Mouse (Mus musculus): Measurements from ENCODE around the gene Iqcn.

Gene Iqcn

DNA sequence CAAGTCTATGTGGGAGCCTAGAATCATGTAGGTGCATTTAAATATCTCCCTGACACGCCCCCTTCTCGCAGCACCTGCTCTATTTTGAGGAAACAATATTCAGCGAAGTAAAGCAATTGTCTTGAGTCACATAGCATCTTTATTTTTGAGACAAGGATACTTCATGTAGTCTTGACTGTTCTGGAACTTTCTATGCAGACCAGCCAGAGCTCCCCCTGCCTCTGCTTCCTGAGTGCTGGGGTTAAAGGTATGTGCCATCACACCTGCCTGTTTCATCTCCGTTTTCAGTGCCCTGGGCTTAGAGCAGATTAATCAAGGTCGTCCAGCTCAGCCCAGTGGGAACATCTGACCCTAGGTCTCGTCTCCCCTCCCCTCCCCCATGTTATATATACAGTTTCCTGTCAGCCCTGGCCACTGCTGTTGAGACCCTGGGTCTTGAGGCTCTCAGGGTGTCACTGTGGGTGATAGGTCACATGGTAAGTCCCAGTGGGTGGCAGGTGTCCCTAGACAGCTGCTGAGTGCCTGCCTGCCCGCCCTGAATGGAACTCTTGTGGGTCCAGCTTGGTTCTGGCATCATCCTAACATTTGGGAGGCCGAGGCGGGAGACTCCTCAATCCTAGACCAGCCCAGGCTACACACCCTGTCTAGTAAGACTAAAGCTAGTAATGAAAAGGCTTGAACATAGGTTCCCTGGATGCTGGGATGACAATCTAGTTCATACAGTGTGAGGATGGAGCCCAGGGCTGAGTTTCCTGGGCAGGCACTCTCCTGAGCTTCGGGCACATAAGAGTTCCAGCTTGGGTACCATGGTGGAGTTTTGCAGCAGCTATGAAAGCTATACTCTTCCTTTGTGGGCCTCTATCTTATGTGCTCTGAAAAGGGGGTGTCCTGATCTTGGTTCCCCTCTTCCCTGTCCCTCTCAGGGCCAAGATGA lies 1.9 kb upstream of the Iqcn start:
- no peak for DNase-seq

DNA sequence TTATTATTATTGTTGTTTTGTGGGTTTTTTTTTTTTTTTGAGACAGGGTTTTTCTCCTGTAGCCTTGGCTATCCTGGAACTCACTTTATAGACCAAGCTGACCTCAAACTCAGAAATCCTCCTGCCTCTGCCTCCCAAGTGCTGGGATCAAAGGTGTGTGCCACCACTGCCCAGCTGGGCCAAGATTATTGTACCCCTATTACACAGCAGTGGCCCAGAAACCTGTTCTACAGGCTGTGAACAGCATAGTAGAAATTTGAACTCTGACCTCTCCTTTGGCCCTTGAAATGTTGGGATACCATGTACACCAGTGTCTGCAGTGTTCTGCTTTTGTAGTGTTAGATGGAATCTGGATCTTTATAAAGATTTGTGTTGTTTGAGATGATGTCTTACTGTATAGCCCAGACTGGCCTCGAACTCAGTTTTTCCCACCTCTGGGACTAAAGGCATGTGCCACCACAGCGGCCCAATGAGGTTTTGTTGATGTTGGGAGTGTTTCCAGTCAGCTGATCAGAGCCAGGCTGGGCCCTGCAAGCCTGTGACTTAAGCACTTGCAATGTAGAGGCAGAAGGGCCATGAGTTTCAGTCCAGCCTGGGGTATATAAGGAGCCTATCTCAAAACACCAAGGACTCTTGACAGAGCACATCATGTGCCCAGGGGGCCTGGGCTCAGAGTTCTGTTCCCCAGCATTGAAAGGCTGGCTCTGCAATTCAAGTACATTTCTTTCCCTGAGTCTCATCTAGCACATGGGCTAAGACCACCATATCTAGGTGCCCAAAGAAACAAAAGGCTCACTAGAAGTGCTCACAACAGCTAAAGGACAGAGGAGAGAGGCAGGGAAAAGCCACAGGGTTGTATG lies 1.0 kb upstream of the Iqcn start:
- DNase-seq = no peak

DNA sequence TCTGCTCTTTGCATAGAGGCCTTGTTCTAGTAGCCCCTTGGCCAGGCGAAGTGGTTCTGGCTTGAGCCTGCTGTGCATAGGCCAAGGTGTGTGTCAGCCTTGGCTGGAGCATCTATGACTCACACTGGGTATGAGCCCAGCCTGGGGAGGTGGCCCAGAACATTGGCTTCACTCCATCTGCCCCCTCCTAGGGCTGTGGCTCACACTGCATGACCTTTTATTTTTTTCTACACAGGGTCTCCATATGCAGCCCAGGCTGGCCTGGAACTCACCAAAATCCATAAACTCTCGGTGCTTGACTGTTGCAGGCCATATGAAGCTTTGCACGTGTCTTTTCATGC lies 445 bp upstream of the Iqcn start:
- no peak for DNase-seq

DNA sequence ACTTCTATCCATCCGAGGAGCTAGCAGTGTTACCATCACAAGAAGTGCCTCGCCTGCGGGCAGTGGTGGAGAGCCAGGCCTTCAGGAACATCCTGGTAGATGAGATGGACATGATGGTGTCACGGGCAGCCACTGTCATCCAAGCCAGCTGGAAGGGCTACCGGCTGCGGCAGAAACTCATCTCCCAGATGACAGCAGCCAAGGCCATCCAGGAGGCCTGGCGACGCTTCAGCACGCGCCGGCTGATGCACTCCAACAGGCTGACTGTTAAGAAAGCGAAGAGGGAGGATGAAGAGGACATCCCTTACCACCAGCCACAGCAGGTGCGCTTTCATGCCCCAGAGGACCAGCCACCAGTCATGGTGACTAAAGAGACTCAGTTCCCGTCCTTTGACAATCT lies 5.0 kb downstream of the Iqcn start:
- DNase-seq = no peak

DNA sequence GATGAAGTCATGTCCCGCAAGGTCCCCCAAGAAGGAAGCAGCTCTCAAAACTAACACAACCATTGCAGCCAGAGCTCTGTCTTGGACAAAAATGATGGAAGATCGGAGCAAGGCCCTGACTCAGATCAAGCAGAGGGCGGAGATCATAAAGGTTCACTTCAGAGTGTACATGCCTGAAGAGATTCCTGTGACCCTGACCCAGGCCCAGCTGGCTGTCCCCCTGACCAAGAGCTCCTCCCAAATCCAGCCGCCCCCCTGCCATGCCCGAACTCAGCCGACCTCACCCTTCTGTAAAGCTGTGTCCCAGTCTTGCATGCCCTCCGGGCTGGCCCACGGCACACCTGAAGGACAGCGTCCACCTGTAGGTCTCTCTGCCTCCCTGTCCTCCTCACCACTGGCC lies 6.5 kb downstream of the Iqcn start:
- DNase-seq = no peak

DNA sequence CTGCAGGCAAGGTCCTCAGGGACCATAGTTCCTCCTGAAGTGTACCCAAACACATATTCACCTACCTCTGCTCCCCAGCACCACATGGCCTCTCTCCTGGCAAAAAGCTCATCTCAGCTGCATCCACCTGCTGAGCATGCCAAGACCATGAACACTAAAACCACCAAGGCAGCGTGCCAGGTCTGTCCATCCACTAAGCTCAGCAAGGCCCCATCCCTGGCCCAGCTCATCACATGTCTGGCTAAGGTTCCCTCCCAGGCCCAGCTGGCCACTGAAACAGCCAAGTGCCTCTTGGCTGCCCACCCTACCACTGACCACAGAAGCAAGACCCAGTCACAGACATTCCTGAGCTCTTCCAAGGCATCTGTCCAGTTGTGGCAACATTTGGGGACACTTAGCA lies 7.0 kb downstream of the Iqcn start:
- no peak for DNase-seq

DNA sequence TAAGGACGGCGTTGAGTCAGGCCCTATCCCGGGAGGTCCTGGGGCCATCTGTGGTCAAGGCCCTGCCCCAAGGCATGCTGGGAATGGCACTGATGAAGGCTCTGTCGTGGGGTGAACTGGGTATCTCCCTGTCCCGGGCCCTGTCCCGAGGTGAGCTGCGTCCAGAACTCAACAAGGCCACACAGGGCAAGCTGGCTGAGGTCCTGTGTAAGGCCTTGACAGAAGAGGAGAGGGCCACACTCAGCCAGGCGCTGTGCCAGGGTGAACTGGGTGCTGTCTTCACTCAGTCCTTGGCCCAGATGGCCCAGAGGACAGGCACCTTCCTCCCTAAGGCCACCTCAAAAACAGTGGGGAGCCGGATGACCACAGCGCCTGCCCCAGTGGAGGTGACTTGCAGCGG lies 7.8 kb downstream of the Iqcn start:
- DNase-seq = no peak

DNA sequence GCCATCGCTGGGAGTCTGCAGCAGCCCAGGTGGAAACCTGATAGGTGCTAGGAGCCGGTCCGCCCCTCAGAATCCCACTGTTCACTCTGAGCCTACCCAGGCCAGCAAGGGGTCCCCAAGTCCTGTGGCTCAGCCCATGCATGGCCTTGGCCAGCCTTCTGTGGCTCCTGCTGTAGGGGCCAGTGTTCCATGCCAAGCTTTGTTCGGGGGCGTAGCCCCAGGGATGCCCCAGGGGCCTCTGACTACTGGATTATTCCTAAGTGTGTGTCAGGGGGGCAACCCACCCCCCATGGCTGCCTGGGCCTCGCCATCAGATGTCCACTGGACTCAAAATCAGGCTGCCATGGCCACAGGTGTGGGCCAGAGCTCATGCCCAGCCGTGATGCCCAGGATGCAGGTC lies 10.7 kb downstream of the Iqcn start:
- no peak for DNase-seq

DNA sequence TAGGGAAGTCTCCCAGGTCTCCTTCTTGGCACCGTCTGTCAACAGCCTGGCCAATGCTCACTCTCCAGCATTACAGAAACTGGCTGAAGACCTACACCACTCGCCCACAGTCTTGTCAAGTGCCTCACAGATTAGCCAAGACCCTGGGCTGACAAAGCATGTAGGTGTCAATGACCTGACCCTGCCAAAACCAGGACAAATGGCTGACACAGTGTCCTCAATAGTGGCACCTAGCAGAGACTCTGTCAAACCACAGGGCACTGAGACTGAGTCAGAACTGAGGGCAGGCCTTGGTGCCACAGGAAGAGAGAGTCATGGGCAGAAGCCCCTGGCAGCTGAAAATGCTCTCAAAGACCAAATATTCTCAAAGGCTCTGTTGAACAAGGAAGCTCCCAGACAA lies 11.8 kb downstream of the Iqcn start:
- no peak for DNase-seq

DNA sequence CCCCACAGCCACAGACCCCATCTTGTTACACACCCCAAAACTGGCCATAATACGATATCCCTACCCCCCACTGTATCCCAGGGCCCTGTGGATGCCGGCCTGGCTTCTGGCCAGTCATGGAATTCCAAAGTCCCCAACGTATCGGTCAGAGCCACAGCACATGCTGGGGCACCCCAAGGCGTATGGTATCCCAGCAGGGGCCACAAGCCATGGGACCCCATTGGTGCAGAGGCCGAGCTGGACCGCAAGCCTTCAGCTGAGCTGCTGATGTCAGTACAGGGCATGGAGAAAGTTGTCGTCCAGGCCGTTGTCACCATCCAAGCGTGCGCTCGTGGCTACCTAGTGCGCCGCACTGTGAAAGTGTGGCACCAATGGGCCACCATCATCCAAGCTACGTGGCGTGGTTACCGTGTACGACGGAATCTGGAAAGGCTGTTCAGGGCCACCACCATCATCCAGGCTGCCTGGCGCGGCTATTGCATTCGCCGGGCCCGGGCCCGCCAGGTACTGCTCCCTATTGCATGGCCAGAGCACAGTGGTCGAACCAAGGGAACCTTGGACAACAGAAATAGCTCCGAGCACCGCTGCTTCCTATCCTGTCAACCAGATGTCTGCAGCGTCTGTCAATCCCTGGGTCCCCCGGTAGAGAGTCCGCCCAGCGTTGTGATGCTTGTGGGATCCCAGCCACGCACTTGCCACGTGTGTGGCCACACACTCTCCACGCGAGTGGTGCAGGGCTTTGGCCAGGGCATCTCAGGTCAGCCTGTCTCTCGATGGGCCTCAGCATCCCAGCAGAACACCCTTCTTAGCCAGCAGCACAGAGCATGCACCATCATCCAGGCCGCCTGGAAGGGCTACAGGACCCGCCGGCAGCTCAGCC lies 13.5 kb downstream of the Iqcn start:
- no peak for DNase-seq

DNA sequence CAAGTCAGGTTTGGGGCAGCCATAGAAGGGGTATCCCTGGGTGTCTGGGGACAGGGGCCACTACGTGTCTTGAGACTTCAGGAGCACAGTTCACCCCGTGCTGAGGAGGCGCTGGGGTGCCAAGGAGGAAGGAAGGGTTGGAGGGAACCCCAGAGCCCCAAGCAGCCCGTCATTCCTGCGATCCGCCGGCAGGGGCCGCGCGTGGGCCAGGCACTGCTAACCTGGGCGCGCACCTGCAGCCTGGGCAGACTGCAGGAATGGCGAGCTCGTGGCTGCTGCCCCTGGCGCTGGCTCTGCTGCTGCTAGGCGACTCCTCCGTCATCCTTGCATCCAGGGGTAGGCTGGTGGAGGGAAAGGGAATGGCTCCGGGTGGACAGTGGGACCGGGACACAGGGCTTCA lies 15.0 kb downstream of the Iqcn start, which contains the start of gene Gm3336:
Gene Gm3336 (plus strand): TSS at position 247 of the 400 bp plus-strand sequence.
- peak; percentile 78 for DNase-seq

DNA sequence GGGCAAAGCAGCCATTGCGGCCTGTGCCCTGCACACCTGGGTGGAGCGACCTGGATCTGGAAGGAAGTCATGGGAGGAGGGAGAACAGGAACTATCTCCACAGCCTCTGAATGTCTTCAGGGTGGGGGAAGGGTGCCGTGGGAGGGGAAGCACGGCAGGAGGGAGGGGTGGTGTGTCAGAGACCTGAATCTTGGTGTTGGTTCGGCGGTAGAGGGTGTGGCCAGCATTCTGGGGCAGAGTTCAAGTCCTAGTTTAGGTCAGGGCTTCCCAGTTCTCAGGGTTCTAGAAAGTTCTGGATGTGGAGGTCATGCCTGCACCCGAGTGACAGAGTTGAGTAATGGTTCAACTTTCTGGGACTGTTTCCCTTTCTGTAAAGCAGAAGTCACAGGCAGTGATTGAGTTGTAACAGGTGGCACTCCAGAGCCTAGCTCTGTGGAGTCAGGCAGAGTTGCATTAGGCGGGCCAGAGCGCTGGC lies 16.6 kb downstream of the Iqcn start:
- peak; percentile 46 for DNase-seq

DNA sequence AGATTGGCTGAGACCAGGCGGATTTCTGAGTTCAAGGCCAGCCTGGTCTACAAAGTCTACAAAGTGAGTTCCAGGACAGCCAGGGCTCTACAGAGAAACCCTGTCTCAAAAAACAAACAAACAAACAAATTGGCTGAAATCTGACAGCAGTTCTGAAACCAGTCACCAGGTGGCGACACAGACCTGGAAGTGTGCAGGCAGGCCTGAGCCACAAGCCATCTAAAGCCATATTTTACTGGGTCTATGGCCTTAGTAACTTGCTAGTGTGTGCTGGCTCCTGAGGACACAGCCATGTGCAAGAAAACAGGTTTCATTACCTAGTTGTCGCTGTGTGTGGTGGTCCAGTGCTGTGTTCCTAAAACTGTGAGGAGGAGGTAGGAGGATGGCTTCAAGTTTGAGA lies 17.5 kb downstream of the Iqcn start:
- DNase-seq = peak; percentile 91

DNA sequence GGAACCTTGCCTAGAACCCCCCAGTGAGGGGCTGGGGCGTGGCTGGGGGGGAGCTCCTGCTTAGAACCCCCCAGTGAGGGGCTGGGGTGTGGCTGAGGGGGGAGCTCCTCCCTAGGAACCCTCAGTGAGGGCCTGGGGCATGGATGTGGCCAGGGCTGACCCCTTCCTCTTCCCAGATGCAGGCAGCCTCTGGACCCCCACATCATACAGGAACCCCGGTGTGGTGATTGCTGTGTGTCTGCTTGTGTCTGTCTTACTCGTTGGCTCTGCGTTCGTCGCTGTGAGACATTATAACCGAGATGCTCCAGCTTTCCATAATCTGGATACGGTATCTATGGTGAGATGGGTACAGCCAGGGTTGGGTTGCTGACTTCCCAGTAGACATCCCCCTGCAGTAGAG lies 18.3 kb downstream of the Iqcn start:
- no peak for DNase-seq

DNA sequence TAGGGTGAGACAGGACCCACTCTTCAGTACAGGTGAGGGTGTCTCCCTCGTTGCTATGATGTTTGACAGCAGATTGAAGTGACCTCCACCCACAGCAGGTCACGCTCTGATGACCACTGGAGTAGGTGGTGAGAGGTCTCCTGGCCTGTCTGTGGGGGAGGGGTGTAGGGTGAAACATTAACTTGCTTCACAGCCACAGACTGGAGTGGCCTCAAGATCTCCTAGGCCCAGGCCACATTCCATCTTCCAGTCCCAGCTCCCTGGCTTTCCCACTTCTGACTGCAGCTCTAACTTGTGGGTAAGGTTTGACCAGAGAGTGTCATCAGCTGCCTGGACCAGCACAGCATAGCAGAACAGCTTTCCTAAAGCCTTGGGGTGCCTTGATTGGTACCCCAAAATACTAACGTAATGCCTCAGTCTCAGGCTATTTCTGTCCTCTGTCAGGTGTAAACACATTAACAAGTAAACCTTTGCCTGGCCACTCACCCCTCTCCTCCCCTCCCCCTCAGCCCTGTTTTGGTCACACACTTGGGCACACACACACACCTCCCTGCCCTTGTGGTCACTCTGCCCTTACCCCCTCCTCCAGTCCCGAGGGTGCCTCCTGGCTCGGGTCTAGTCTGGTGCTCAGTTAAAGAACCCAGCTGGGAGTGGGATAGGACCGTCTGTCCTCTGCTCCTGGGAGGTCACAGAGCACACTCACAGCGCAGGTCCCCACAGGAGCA lies 20.4 kb downstream of the Iqcn start, which contains the start of gene Pde4c:
Gene Pde4c (plus strand): TSS at position 235 of the 725 bp plus-strand sequence.
- peak; percentile 91 for DNase-seq

DNA sequence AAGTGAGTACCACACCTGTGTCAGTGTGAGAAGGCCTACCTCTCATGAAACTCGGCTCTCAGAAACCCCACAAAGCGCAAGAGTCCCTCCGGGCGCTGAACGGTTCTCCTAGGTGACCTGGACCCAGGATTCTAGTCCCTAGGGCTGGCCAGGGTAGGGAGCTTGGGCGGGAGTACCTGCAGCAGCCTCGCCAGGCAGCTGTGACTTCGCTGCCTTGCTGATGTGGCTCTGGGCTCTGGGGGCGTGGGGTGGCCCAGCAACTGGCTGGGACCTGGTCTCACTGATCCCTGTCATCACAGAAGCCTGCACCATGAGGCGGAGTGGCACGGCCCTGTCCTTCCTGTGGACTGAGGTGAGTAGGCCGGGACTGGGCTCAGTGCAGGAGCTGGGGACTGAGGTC lies 21.0 kb downstream of the Iqcn start:
- DNase-seq = no peak

DNA sequence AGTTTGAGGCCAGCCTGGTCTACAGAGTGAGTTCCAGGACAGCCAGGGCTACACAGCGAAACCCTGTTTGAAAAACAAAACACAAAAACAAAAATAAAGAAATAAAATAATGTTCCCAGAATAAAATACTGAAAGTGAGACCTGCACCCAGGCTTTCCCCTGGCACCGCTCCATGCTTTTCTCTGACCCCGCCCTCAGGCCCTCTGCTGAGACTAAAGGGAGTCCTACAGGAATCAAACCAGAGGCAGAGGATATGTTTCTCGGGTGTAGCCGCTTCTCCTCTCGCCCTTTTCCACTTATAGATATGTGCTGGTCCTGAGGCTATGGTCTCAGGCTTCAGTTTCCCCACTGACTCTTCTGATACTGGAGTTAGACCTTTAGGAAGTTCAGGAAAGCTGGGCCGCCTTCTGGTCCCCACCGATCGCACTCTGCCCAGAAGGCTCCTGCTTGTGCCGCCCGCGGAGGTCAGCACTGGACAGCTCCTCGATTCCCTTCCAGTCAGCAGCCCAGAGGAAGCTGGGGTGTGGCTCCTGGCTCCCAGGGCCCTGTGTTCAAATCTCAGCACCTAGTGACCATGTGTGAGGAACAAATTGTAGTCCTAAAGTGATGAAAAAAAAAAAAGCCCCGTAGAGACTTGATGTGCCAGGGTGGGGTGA lies 22.7 kb downstream of the Iqcn start:
- DNase-seq = peak; percentile 74

DNA sequence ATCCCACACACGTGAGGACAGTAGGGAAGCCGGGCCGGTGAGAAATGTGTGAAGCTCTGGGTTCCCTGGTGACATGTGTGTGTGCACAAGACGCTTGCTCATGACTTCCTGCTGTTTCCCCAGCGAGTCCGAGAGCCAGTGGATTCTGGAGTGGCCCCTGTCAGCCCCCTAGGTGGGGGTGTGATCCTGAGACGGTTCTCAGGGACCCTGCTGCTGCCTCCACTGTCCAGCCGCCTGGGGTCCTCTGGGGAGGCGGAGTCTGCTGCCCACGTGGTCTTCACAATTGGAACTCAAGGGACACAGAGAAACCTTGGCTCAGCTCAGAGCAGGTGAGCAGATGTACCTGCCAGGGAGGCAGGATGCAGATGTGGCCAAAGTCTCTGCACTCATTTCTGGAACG lies 23.5 kb downstream of the Iqcn start:
- no peak for DNase-seq

DNA sequence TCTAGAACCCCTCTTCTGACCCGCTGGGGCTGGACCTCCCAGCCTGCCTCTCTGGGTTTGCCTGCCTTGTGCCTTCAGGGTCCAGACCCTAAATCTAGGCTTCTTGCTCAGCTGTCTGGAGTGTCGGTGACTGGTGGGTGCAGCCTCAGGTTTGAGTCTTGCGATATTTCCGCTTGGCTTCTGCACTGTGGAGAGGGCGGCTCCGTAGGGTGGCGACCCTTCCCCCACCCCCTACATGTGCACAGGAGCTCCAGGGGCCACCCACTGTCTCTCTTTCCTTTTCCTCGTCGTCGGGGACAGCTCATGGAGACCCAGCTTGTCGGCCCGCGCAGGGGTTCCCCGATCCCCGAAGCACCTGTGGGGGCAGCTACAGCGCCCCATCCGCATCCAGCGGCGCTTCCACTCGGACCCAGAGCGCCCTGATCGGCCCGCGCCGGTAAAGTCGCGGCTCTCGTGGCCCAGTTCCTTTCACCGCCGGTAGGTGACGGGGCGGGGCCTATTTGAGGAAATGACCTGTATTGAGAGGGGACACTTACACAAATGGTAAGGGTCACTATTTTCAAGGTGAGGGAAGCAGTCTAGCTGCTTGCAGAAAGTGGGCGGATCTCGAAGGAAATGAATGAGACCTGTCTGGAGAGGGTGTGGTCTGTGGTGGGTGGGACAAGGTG lies 26.7 kb downstream of the Iqcn start:
- DNase-seq = no peak

DNA sequence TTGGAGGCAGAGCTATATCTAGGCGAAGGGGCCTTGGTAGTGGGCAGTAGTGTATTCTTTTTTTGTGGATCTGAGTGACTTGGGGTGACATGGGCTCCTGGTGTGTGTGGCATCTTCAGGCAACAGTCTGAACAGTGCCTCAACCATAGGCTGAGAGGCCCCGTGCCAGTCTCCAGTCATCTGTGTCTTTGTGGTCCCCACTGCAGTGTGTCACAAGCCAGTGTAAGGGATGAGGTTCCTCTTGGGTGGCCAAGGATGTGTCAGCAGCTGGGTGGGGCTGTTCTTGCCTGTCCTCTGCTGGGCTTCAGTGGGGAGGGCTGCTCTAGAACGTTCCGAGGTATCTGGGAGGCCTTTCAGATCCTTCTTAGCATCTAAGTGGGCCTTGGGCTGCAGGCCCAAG lies 27.7 kb downstream of the Iqcn start:
- no peak for DNase-seq

DNA sequence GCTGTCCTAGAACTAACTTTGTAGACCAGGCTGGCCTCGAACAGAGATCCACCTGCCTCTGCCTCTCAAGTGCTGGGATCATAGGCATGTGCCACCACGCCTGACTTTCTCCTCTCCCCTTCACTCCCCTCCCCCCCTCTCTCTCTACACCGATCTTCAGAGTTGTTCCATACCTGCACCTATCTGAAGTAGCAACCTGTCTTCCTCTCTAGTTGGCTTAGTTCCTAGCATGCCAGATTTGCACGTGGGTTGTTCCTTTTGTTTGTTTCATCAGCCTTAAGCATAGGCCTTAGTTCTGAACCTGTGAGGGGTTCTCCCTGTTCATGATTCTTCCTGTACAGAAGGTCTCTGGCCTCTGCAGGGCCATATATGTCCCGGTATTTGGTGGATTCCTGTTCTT lies 34.4 kb downstream of the Iqcn start:
- no peak for DNase-seq
